Mouse (Mus musculus): ENCODE measurements around the gene Idnk. TPM values are rescaled to one million over a fixed set of nuclear protein-coding genes. Genes with fewer than 3 reads are reported as not detected.

Idnk gene
- 12.1 TPM for polyA plus RNA-seq (2014; fragmentation: Illumina TruSeq; extraction: RNeasy Lipid Tissue Mini Kit (QIAGEN cat#74804); ENCODE audit: low read depth, low replicate concordance)

DNA sequence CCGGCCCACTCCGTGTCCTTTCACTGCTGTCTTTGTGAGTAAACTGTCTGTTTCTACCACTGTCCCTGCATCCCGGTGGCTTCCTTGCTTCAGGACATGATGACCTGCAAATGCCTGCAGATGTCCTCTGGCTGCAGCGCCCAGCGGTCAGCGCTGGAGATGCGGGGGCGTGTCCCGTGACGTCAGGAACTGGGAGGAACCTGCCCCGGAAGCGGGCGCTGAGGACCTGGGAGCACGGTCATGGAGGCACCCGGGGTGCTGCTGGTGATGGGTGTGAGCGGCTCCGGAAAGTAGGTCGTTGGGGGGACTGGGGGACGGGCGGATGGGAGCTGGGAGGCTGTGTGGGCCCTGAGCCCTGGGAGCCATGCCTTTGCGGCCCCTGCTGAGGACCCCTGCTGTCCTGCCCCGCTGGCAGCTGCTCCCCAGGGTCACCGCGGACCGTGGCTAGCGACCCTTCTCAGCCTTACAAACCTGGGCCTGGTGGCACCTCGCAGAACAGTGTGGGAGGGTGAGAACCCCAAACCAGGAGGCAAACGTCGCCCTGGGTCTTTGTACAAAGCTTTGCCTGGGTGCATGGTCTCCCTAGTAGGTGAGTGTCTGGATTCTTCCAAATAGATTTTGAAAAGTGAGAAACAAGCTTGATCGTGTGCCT lies at the start of gene Idnk:
Gene Idnk, plus strand, starts transcription at position 203 of the 652 bp plus-strand sequence.

DNA sequence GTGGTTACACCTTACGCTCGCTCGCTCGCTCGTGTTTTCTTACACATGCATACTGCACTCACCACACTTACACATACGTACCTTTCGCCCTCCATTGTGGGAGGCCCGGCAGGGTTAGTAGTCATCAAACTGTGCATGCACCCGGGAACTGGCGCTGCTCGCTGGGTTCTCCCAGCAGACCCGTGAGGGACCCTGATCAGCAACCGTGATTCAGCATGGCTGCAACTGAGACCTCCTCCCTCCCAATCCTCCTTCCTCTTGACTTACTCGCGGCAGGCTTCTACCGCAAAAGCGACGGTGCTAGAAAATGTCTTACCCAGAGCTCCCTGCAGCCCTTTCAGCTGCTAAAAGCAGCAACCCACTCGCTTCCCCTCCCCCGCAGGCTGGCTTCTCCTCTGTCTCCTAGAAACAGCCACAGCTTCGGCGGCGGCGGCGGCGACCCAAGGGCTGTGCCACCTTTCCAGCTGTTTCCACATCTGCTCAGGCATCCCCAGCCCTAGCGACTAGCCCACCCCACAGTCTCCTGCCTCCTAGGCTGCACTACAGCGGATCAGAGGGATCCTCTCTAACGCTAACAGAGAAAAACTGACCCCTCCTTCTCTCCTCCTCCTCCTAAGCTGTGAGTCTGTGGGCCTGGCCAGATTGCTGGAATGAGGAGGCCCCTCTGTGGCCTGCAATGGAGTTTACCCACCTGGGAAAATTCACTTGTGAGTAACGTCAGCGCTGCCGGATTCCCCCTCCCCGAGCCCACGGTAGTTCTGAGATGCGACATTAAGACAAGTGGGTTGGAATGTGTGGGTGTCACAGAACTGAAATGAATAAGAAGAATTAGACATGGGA lies 44.2 kb upstream of the Idnk start, which contains the start of gene Klhl3:
Gene Klhl3, minus strand, starts transcription at position 532 of the 840 bp plus-strand sequence.

DNA sequence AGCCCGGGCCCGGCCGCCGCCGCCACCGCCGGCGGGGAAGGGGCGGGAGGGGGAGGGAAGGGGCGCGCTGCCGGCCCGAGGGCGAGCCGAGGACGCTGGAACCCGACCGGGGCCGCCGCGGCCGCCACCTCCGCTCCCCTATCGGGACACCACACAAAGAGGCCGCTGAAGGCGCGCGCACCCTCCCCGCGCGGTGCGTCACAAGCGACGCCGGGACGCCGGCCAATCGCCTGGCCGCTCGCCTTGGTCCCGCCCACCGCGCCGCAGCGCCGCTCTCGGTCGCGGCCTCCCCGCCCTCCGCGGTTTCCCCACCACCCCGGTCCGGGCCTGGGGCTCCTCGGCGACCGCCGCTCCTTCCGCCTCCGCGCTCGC lies 29.1 kb upstream of the Idnk start, which contains the start of gene Hnrnpa0:
Gene Hnrnpa0, minus strand, starts transcription at position 161 of the 372 bp plus-strand sequence.

Other genes with a start within 250 kb of the Idnk start
- 0.95 TPM for gene Spock1, start 249.3 kb upstream of the Idnk start, polyA plus RNA-seq (2014; fragmentation: Illumina TruSeq; extraction: RNeasy Lipid Tissue Mini Kit (QIAGEN cat#74804); ENCODE audit: low read depth, low replicate concordance)
- 0.95 TPM for gene Klhl3, start 44.1 kb upstream of the Idnk start, polyA plus RNA-seq (2014; fragmentation: Illumina TruSeq; extraction: RNeasy Lipid Tissue Mini Kit (QIAGEN cat#74804); ENCODE audit: low read depth, low replicate concordance)
- gene Hnrnpa0, start 29.1 kb upstream of the Idnk start, polyA plus RNA-seq (2014; fragmentation: Illumina TruSeq; extraction: RNeasy Lipid Tissue Mini Kit (QIAGEN cat#74804); ENCODE audit: low read depth, low replicate concordance): 124 TPM
- gene Ubqln1, start 58.0 kb downstream of the Idnk start, polyA plus RNA-seq (2014; fragmentation: Illumina TruSeq; extraction: RNeasy Lipid Tissue Mini Kit (QIAGEN cat#74804); ENCODE audit: low read depth, low replicate concordance): 169 TPM
- 27.3 TPM for gene Gkap1, start 118.0 kb downstream of the Idnk start, polyA plus RNA-seq (2014; fragmentation: Illumina TruSeq; extraction: RNeasy Lipid Tissue Mini Kit (QIAGEN cat#74804); ENCODE audit: low read depth, low replicate concordance)
- 2.9 TPM for gene Kif27, start 201.5 kb downstream of the Idnk start, polyA plus RNA-seq (2014; fragmentation: Illumina TruSeq; extraction: RNeasy Lipid Tissue Mini Kit (QIAGEN cat#74804); ENCODE audit: low read depth, low replicate concordance)
- gene 2210016F16Rik, start 227.6 kb downstream of the Idnk start, polyA plus RNA-seq (2014; fragmentation: Illumina TruSeq; extraction: RNeasy Lipid Tissue Mini Kit (QIAGEN cat#74804); ENCODE audit: low read depth, low replicate concordance): 30.5 TPM
- gene Rmi1, start 244.6 kb downstream of the Idnk start, polyA plus RNA-seq (2014; fragmentation: Illumina TruSeq; extraction: RNeasy Lipid Tissue Mini Kit (QIAGEN cat#74804); ENCODE audit: low read depth, low replicate concordance): 72.2 TPM
- gene Hnrnpk, start 245.7 kb downstream of the Idnk start, polyA plus RNA-seq (2014; fragmentation: Illumina TruSeq; extraction: RNeasy Lipid Tissue Mini Kit (QIAGEN cat#74804); ENCODE audit: low read depth, low replicate concordance): 2,013 TPM

All from sigmoid colon, adult 10 weeks (tissue).